Mouse (Mus musculus): ENCODE results near the gene Arrb1. TPM values are rescaled to one million over a fixed set of nuclear protein-coding genes. Genes with fewer than 3 reads are reported as not detected.

The Arrb1 gene
- total and polyA plus RNA-seq, 3 experiments = 19.3 to 62.2 (median 38.7) TPM

- no peak for DNase-seq
Observed at GRCm38 (mm10) chr7:99579491-99580190, 44.4 kb downstream of the Arrb1 start.

- no peak for DNase-seq
Observed at GRCm38 (mm10) chr7:99580247-99580646, 45.0 kb downstream of the Arrb1 start.

GRCm38 (mm10) chr7:99582306-99582705 lies 47.0 kb downstream of the Arrb1 start:
- no peak for DNase-seq

GRCm38 (mm10) chr7:99582867-99583266 lies 47.6 kb downstream of the Arrb1 start:
- DNase-seq = peak; percentile 43

GRCm38 (mm10) chr7:99583625-99584024 lies 48.4 kb downstream of the Arrb1 start:
- no peak for DNase-seq

GRCm38 (mm10) chr7:99585976-99586375 lies 50.7 kb downstream of the Arrb1 start:
- peak; percentile 80 for DNase-seq

GRCm38 (mm10) chr7:99590064-99590463 lies 54.8 kb downstream of the Arrb1 start:
- peak; percentile 64 for DNase-seq

- no peak for DNase-seq
Observed at GRCm38 (mm10) chr7:99590646-99591045, 55.4 kb downstream of the Arrb1 start.

GRCm38 (mm10) chr7:99592669-99593068 lies 57.4 kb downstream of the Arrb1 start:
- no peak for DNase-seq

GRCm38 (mm10) chr7:99593868-99594803 lies 58.9 kb downstream of the Arrb1 start:
- peak; percentile 35 for DNase-seq

GRCm38 (mm10) chr7:99598722-99599121 lies 63.5 kb downstream of the Arrb1 start:
- DNase-seq = no peak

- DNase-seq = no peak
Observed at GRCm38 (mm10) chr7:99603875-99604662, 68.8 kb downstream of the Arrb1 start.

- DNase-seq = no peak
Observed at GRCm38 (mm10) chr7:99605058-99605457, 69.8 kb downstream of the Arrb1 start.

- no peak for DNase-seq
Observed at GRCm38 (mm10) chr7:99606303-99606702, 71.0 kb downstream of the Arrb1 start.

GRCm38 (mm10) chr7:99606766-99607165 lies 71.5 kb downstream of the Arrb1 start:
- peak; percentile 77 for DNase-seq

GRCm38 (mm10) chr7:99607632-99608031 lies 72.4 kb downstream of the Arrb1 start:
- no peak for DNase-seq

GRCm38 (mm10) chr7:99618264-99618663 lies 83.0 kb downstream of the Arrb1 start:
- DNase-seq = no peak

GRCm38 (mm10) chr7:99618860-99619259 lies 83.6 kb downstream of the Arrb1 start:
- peak; percentile 35 for DNase-seq

GRCm38 (mm10) chr7:99625722-99626375 lies 90.6 kb downstream of the Arrb1 start:
- DNase-seq = peak; percentile 96

- DNase-seq = peak; percentile 91
Observed at GRCm38 (mm10) chr7:99626376-99627270, 91.4 kb downstream of the Arrb1 start, which contains the start of gene Tpbgl. TSS of gene Tpbgl (minus strand) at chr7:99627103.

- no peak for DNase-seq
Observed at GRCm38 (mm10) chr7:99627366-99627765, 92.1 kb downstream of the Arrb1 start.
